Mouse (Mus musculus): ENCODE measurements around the gene Cd3d.
"Not testable (repeated sequence)": the region's sequence is repeated elsewhere in the genome, so short reads cannot be mapped to it uniquely, and the experiment has no call there.

The Cd3d gene

GRCm38 (mm10) chr9:44981676-44982075, at the start of gene Cd3d:
Gene Cd3d, plus strand, starts transcription at chr9:44981786.
- no peak for DNase-seq

GRCm38 (mm10) chr9:44941756-44942155, 39.8 kb upstream of the Cd3d start:
- DNase-seq, result no peak

GRCm38 (mm10) chr9:44942421-44942820, 39.2 kb upstream of the Cd3d start:
- no peak for DNase-seq

- no peak for DNase-seq
Observed at GRCm38 (mm10) chr9:44946185-44946695, 35.3 kb upstream of the Cd3d start.

- DNase-seq, result no peak
Observed at GRCm38 (mm10) chr9:44947836-44948235, 33.8 kb upstream of the Cd3d start.

- no peak for DNase-seq
Observed at GRCm38 (mm10) chr9:44954432-44954831, 27.2 kb upstream of the Cd3d start.

- peak; percentile 99 for DNase-seq
Observed at GRCm38 (mm10) chr9:44965126-44965832, 16.3 kb upstream of the Cd3d start, which contains the start of gene Ube4a. Gene Ube4a, minus strand, starts transcription at chr9:44965600.

- DNase-seq, result no peak
Observed at GRCm38 (mm10) chr9:44965833-44966466, 15.6 kb upstream of the Cd3d start.

GRCm38 (mm10) chr9:44966815-44967242, 14.8 kb upstream of the Cd3d start:
- DNase-seq, result peak; percentile 28

GRCm38 (mm10) chr9:44967763-44968162, 13.8 kb upstream of the Cd3d start:
- not testable (repeated sequence) for DNase-seq

GRCm38 (mm10) chr9:44969450-44969849, 12.1 kb upstream of the Cd3d start:
- no peak for DNase-seq

- DNase-seq, result no peak
Observed at GRCm38 (mm10) chr9:44977813-44978212, 3.8 kb upstream of the Cd3d start.

GRCm38 (mm10) chr9:44979806-44980205, 1.8 kb upstream of the Cd3d start:
- DNase-seq, result no peak

GRCm38 (mm10) chr9:44980242-44980641, 1.3 kb upstream of the Cd3d start, which contains the start of gene Cd3g:
Gene Cd3g, minus strand, starts transcription at chr9:44980431.
- DNase-seq, result no peak

GRCm38 (mm10) chr9:44981104-44981503, 482 bp upstream of the Cd3d start:
- DNase-seq, result no peak

- no peak for DNase-seq
Observed at GRCm38 (mm10) chr9:44982081-44982480, 495 bp downstream of the Cd3d start.

GRCm38 (mm10) chr9:44982531-44982930, 945 bp downstream of the Cd3d start:
- DNase-seq, result no peak

GRCm38 (mm10) chr9:44983001-44983400, 1.4 kb downstream of the Cd3d start:
- DNase-seq, result no peak

- DNase-seq, result no peak
Observed at GRCm38 (mm10) chr9:44985721-44986161, 4.2 kb downstream of the Cd3d start.

GRCm38 (mm10) chr9:44986242-44986781, 4.7 kb downstream of the Cd3d start:
- no peak for DNase-seq

- DNase-seq, result no peak
Observed at GRCm38 (mm10) chr9:44986976-44987375, 5.4 kb downstream of the Cd3d start.

GRCm38 (mm10) chr9:44991821-44992220, 10.2 kb downstream of the Cd3d start:
- no peak for DNase-seq

GRCm38 (mm10) chr9:44992271-44992670, 10.7 kb downstream of the Cd3d start:
- no peak for DNase-seq

GRCm38 (mm10) chr9:44993268-44993667, 11.7 kb downstream of the Cd3d start:
- DNase-seq, result no peak

All from right cerebral cortex, postnatal 14 days (tissue).